Mouse (Mus musculus) gastrocnemius, adult 2 months (tissue): ENCODE measurements around the gene Ppip5k1. TPM values are rescaled to one million over a fixed set of nuclear protein-coding genes. Genes with fewer than 3 reads are reported as not detected.

Experiments
- DNase-seq: peaks from one replicate; pipeline ENCODE4 v3.0.0; 2022
- H3K27ac ChIP-seq: fragments of 200-600 bp; 2 replicates; pipeline ENCODE4 v1.8.1; 2022; ENCODE audit warnings: mild to moderate bottlenecking
- H3K4me3 ChIP-seq: fragments of 200-600 bp; 2 replicates; pipeline ENCODE4 v1.8.1; 2022; ENCODE audit warnings: mild to moderate bottlenecking, moderate library complexity
- CTCF ChIP-seq: fragments of 200-600 bp; IDR thresholded peaks from 2 replicates; pipeline ENCODE4 v1.8.1; 2022; ENCODE audit warnings: antibody characterized with exemption, mild to moderate bottlenecking, moderate library complexity
- intact Hi-C: fragments of 180-260 bp; cut with DNase I; formaldehyde crosslinking; loops from one replicate; pipeline ENCODE4 v1.15.1; 2025
- total RNA-seq, 2 experiments: library from RNA; stranded (reverse); gene quantifications; 2 replicates each; pipeline ENCODE4 v1.2.3; 2021

The Ppip5k1 gene
- total RNA-seq, 2 experiments from 2014 or later, result 70.6 to 144 TPM

DNA sequence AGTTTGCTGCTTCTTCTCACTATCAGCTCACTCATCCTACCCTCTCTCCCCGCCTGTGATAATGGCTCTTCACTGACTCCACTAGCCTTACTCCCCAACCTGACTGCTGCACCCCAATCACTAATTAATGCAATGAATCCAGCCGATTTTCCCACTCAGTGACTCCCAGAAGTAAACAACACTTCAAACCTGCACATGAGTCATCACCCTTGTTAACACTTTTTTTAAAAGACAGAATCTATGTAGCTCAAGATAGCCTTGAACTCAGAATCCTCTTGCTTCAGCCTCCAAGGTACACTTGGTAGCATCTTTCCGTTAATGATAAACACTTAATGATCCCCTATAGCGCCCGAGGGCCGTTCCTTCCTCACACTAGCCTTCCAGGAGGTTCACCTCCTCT, 818 bp downstream of the Ppip5k1 start:
- TF ChIP-seq CTCF, result no peak
- intact Hi-C loops, result no loop called here
- DNase-seq, result no peak
- peak overlapping the region; percentile 97 for H3K4me3 ChIP-seq
- peak overlapping the region; percentile 93 for H3K27ac ChIP-seq

DNA sequence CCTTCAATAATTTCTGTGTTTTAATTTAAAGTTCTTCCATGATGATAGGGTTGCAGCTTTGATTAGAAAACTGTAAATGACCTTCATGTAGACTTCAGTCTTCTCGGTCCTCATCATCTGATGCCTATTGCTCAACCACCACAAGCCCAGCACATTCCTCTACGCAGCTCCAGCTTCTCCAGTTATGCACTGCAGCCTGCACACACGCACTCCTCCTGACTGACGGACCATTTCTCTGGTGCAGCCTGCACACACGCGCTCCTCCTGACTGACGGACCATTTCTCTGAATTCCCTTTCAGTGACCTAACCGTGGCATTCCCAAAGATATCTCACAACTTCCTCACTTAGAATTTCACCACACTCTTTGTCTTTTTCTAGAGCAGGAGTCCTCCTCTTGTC, 2.0 kb downstream of the Ppip5k1 start:
- peak overlapping the region; percentile 97 for H3K4me3 ChIP-seq
- peak overlapping the region; percentile 93 for H3K27ac ChIP-seq
- peak; percentile 52 for DNase-seq
- TF ChIP-seq CTCF, result no peak
- intact Hi-C loops, result no loop called here

DNA sequence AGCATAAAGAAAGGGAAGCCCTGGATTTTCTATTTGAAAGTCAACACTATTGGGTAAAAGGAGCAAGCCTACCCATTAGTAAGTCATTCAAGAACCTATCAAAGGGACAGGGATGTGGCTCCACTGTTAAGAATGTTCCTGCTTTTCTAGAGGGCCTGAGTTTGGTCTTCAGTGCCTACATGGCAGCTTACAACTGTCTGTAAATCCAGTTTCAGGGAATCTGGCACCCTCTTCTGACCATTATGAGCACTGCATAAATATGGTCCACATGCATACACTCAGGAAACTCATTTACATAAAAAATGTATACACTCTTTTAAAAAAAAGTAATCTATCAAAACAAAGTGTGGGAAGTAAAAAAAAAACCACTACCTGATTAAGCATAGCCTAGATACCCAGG, 16.1 kb downstream of the Ppip5k1 start:
- intact Hi-C loops, result no loop called here
- H3K27ac ChIP-seq, result no peak overlapping the region
- H3K4me3 ChIP-seq, result no peak overlapping the region
- DNase-seq, result no peak
- TF ChIP-seq CTCF, result peak; percentile 36

DNA sequence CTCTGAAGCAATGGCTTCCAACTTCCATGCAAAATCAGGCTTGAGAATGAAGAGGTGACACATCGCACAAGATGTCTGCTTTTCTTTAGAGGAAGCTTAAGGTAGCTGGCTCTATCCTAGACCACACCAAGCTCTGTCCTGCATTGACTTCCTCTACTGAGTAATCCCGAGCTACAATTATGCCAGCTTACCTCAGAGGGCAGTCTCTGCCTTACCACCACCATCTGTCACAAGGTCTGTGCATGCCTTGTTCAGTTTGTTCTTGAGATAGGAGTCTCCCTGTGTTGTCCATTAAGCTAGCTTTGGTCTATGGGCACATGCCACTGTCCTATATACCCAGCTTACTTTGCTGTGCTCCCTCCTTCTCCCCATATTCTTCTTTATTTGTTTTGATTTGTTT, 25.7 kb downstream of the Ppip5k1 start:
- Histone ChIP-seq H3K27ac (no peak overlapping the region), H3K4me3 (no peak overlapping the region)
- TF ChIP-seq CTCF, result no peak
- intact Hi-C loops, result no loop called here
- no peak for DNase-seq

DNA sequence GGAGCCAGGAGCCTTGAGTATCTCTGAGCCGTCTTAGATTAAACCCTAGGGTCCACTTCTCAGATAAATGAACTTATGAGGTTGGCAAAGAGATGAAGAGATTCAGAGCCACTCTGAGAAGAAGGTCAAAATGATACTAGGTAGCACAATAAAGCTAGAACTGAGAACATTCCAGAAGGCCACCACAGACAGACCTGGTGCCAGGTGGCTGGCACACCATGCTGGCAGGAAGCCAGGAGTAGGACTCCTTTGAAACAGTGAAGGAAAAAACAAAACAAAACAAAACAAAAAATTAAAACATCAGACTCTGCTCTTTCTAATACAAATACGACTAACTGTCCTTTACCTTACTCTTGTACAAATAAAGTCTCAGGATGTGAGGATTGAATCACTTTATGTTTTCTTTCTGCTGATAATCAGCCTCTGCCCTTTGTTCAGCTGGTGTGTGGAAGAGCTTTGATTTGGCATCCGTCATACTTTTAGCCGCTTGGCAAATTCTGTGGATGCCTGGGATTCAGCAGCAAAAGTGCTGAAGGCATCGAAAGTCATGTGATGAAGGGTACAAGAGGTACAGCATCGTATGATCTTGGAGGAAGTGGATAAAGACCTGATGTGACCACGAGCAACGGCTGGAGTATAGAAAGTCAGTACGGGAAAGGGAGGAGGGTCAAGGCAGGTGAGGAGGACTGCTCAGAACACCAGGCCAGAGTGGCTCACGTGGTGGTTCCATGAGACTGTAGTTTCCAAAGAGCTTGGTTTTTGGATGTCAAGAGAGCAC, 31.3 kb downstream of the Ppip5k1 start:
- H3K27ac ChIP-seq, result no peak overlapping the region
- DNase-seq, result no peak
- intact Hi-C loops, result no loop called here
- no peak for TF ChIP-seq CTCF
- H3K4me3 ChIP-seq, result no peak overlapping the region

DNA sequence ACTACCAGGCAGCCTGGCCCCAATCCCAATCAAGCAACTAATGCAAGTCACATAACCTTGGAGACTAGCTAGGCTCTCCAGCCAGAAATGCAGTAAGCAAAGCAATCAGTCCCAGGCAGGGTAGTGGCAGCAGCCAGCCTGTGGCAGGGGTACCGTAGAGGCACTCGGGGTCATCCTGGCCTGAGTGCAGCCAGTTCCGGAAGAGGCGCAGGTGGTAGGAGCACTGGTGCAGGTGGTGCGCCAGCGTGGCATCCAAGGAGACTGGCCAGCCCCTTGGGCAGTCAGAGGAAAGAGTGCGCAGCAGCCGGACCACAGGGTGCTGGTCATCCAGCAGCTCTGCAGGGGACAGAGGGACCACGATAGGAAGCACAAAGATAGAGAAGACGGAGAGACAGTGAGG, 32.2 kb downstream of the Ppip5k1 start:
- no peak overlapping the region for H3K27ac ChIP-seq
- no peak for TF ChIP-seq CTCF
- intact Hi-C loops, result no loop called here
- no peak overlapping the region for H3K4me3 ChIP-seq
- no peak for DNase-seq

DNA sequence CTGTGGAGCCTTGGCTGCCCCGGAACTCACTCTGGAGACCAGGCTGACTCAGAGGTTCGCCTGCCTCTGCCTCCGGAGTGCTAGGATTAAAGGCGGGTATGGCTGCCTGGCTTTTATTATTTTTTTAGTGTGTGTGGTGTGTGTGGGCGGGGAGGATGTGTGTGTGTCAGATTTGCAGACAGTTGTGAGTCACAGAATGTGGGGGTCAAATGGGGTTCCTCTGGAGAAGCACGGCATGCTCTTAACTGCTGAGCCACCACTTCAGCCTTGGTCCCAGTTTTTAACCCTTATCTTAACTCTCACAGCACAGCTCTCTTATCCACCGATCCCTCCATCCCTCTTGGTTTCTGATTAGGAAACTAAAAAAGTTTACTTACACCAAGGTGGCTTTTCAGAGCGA, 38.9 kb downstream of the Ppip5k1 start:
- TF ChIP-seq CTCF, result no peak
- intact Hi-C loops, result no loop called here
- no peak overlapping the region for H3K27ac ChIP-seq
- no peak overlapping the region for H3K4me3 ChIP-seq
- no peak for DNase-seq

DNA sequence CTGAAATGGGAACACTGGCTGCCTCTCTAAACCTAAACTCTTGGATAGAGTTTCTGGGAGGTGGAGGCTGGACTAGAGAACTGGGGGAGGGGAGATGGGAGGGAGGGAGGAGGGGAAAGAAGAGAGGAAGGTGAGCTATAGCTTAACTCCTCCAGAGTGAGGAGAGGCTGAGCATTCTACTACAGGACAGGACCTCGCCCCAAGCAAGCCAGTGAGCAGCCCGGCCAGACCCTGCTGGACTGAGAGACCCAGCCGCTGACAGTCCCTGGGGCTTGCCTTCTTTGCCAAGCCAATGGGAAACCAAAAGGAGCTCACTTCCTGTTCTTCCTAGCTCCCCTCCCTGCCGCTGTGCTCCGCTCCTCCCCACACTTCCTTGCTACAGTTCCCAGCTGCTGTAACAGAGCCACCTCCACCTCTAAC, 46.2 kb downstream of the Ppip5k1 start:
- DNase-seq, result peak; percentile 58
- Histone ChIP-seq H3K4me3 (peak overlapping the region; percentile 47), H3K27ac (peak overlapping the region; percentile 71)
- intact Hi-C loops, result no loop called here
- TF ChIP-seq CTCF, result no peak

DNA sequence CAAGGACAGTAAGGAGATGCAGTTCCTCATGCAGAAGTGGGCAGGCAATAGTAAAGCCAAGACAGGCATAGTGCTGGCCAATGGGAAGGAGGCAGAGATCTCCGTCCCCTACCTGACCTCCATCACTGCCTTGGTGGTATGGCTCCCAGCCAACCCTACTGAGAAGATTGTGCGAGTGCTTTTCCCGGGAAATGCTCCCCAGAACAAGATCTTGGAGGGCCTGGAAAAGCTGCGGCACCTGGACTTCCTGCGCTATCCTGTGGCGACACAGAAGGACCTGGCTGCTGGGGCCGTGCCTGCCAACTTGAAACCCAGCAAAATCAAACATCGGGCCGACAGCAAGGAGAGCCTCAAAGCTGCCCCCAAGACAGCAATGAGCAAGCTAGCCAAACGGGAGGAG, 55.2 kb downstream of the Ppip5k1 start:
- no peak overlapping the region for H3K4me3 ChIP-seq
- intact Hi-C loops, result no loop called here
- DNase-seq, result no peak
- no peak for TF ChIP-seq CTCF
- no peak overlapping the region for H3K27ac ChIP-seq

DNA sequence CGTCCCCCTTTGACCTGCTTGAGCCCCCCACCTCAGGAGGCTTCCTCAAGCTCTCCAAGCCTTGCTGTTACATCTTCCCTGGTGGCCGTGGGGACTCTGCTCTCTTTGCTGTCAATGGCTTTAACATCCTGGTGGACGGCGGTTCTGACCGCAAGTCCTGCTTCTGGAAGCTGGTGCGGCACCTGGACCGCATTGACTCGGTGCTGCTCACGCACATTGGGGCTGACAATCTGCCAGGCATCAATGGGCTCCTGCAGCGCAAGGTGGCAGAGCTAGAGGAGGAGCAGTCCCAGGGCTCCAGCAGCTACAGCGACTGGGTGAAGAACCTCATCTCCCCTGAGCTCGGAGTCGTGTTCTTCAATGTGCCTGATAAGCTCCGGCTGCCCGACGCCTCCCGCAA, 55.7 kb downstream of the Ppip5k1 start:
- Histone ChIP-seq H3K27ac (no peak overlapping the region), H3K4me3 (no peak overlapping the region)
- no peak for TF ChIP-seq CTCF
- DNase-seq, result no peak
- intact Hi-C loops, result no loop called here

DNA sequence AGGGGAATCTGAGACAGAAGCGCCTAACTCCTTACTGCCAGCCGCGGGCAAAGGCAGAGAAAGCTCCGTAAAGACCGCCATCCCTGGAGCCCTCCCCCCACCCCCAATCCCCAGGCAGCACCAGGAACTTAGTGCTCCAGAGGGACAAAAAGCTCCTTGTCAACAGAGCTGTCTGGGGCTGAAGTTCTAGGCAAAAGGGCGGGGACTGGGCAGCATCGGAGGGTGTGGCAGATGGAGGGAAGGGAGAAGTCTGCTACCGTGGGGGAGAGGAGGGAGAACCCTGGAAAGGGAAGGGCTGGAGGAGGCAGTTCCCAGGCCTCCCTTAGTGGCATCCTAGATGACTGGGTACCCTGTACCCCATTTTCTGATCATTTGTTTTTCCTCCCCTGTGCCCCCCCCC, 57.1 kb downstream of the Ppip5k1 start:
- no peak overlapping the region for H3K27ac ChIP-seq
- H3K4me3 ChIP-seq, result peak overlapping the region; percentile 26; the same call in 1 of the 2 replicates
- no peak for TF ChIP-seq CTCF
- peak; percentile 30 for DNase-seq
- intact Hi-C loops, result no loop called here

DNA sequence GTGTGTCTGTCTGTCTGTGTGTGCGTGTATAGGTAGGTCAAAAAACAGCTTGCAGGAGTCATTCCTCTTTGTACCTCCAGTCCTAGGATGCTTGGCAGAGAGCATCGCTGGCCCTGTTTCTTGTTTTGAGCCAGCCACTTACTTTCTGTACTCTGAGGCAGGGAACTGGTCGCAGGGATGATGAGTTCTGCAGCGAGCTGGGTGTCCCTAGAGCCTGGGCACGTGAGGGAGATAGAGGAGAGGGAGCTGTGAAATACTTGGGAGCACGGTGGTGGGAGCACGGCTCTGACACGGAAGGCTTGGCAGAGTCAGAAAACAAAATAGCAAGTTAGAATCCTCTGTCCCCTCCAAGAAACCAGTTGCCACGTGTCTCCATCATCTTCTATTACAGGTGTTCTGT, 57.5 kb downstream of the Ppip5k1 start:
- TF ChIP-seq CTCF, result no peak
- intact Hi-C loops, result no loop called here
- Histone ChIP-seq H3K4me3 (peak overlapping the region; percentile 26), H3K27ac (no peak overlapping the region)
- DNase-seq, result no peak

DNA sequence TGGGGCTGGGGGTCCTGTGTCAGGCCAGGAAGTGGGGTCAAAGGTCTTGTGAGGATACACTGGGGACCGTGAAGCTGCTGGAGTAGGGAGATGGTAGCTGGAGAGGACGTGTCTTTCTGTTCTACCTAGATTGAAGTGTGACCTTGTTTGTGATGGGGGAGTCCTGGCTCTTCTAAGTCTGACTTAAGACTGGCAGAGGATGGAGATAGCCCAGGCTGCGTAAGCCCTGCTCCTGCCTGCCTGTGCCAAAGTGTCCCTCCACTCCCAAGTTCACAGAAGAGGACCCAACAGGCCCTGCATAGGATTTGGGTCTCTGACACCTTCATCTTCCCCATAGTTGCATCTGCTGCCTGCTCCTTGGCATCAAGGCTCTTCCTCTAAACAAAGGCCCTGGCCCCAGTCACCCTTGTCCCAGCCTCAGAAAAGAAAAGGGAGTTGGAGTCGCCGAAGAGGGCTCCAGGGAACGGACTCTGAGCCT, 58.4 kb downstream of the Ppip5k1 start:
- intact Hi-C loops, result no loop called here

More for the DNA sequence above, 58.4 kb downstream of the Ppip5k1 start:
- no peak for DNase-seq
- Histone ChIP-seq H3K27ac (peak overlapping the region; percentile 83), H3K4me3 (peak overlapping the region; percentile 70)
- TF ChIP-seq CTCF, result no peak
